Mouse (Mus musculus) mouse embryonic stem cell (cell line): ENCODE data around the gene Zmynd19.

Experiments
- in situ Hi-C, 2 experiments: fragments of 300-500 bp; cut with MboI; formaldehyde crosslinking; loops; 1 replicate in 1 of 2; 3 replicates in 1 of 2; pipeline ENCODE4 v1.14.3; 2019 to 2020; ENCODE audit warnings: low sequenced_read_pairs in 2 of 2, low pct_unique_long_range_greater_than_20kb in 1 of 2, mixed read lengths in 1 of 2; ENCODE audit not compliant: unreplicated experiment in 1 of 2

Gene Zmynd19

GRCm38 (mm10) chr2:24949421-24950188, at the start of gene Zmynd19:
Zmynd19 (plus strand) TSS chr2:24949792.
- in situ Hi-C loops = no loop called here

- in situ Hi-C loops = no loop called here
Measured at GRCm38 (mm10) chr2:24901055-24901454, 48.5 kb upstream of the Zmynd19 start.

GRCm38 (mm10) chr2:24902999-24903398, 46.6 kb upstream of the Zmynd19 start:
- in situ Hi-C loops = no loop called here

- in situ Hi-C loops = no loop called here
Measured at GRCm38 (mm10) chr2:24904823-24905652, 44.6 kb upstream of the Zmynd19 start.

GRCm38 (mm10) chr2:24905653-24906155, 43.9 kb upstream of the Zmynd19 start:
- in situ Hi-C loops = no loop called here

- in situ Hi-C loops = no loop called here
Measured at GRCm38 (mm10) chr2:24910481-24910880, 39.1 kb upstream of the Zmynd19 start.

GRCm38 (mm10) chr2:24912189-24912588, 37.4 kb upstream of the Zmynd19 start:
- in situ Hi-C loops = no loop called here

GRCm38 (mm10) chr2:24912589-24912988, 37.0 kb upstream of the Zmynd19 start:
- in situ Hi-C loops = no loop called here

GRCm38 (mm10) chr2:24914762-24915161, 34.8 kb upstream of the Zmynd19 start:
- in situ Hi-C loops = no loop called here

GRCm38 (mm10) chr2:24918930-24919838, 30.4 kb upstream of the Zmynd19 start, which contains the start of gene Ehmt1:
Ehmt1 (minus strand) TSS chr2:24919614.
- in situ Hi-C loops = no loop called here

GRCm38 (mm10) chr2:24919839-24920175, 29.8 kb upstream of the Zmynd19 start:
- in situ Hi-C loops = no loop called here

GRCm38 (mm10) chr2:24923561-24923960, 26.0 kb upstream of the Zmynd19 start:
- in situ Hi-C loops = no loop called here

- in situ Hi-C loops = no loop called here
Measured at GRCm38 (mm10) chr2:24925284-24925683, 24.3 kb upstream of the Zmynd19 start.

- in situ Hi-C loops = no loop called here
Measured at GRCm38 (mm10) chr2:24926345-24926964, 23.1 kb upstream of the Zmynd19 start.

- in situ Hi-C loops = no loop called here
Measured at GRCm38 (mm10) chr2:24926965-24927358, 22.6 kb upstream of the Zmynd19 start.

- in situ Hi-C loops = no loop called here
Measured at GRCm38 (mm10) chr2:24927810-24928479, 21.6 kb upstream of the Zmynd19 start.

GRCm38 (mm10) chr2:24929119-24929518, 20.5 kb upstream of the Zmynd19 start:
- in situ Hi-C loops = no loop called here

GRCm38 (mm10) chr2:24929593-24929992, 20.0 kb upstream of the Zmynd19 start:
- in situ Hi-C loops = no loop called here
